Mouse (Mus musculus) liver, adult 2 months (tissue): Measurements from ENCODE around the gene Gm10436.
"Not testable (repeated sequence)": the region's sequence is repeated elsewhere in the genome, so short reads cannot be mapped to it uniquely, and the experiment has no call there.

Source experiments
- CTCF ChIP-seq: fragments of 200-500 bp; IDR thresholded peaks from 2 replicates; pipeline ENCODE4 v1.5.1; 2011; ENCODE audit warnings: low read depth, low read length, control low read depth
- POLR2A ChIP-seq: fragments of 200-500 bp; IDR thresholded peaks from 2 replicates; pipeline ENCODE4 v1.6.1; 2011; ENCODE audit warnings: low read length, control low read depth; ENCODE audit not compliant: insufficient read depth; ENCODE audit errors: extremely low read depth

DNA sequence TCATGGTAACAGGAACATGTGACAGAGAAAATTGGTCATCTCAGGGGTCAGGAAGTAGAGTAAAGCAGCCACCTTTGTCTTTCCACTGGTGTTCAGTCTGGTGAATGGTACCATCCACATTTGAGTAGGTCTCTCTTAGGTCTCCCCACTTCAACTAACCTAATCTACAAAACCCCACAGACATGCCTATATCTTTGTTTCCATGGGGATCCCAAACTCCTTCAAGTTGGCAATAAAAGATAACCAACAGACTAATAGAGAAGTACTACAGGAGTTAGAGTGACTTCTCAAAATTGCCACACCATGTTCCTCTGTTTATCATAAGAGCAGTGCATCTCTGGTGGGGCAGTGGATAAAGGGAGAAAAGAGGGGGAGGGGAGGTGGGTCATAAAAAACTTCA is 36.2 kb upstream of the Gm10436 start:
- not testable (repeated sequence) for TF ChIP-seq CTCF, POLR2A
